Mouse (Mus musculus) stomach, embryonic 14.5 days (tissue): Measurements from ENCODE around the gene Serpinb9b. TPM values are rescaled to one million over a fixed set of nuclear protein-coding genes. Genes with fewer than 3 reads are reported as not detected.

Experiments used
- polyA plus RNA-seq: library from polyadenylated mRNA; unstranded; fragments of >200 nt; fragmentation: Nextera tagmentation; extraction: Ambion mirVana; gene quantifications from 2 replicates; pipeline ENCODE4 v1.2.1, GENCODE M21; 2014

Serpinb9b gene
- polyA plus RNA-seq, 1 experiment from 2014 or later, result not detected

Other genes starting within 250 kb of the Serpinb9b start
- gene Mylk4, start 243.5 kb upstream of the Serpinb9b start, polyA plus RNA-seq, result 0.07 TPM in 1 of 2 replicates, not detected in the other
- 15.8 and 17.3 TPM in 2 replicates for gene Wrnip1, start 225.4 kb upstream of the Serpinb9b start, polyA plus RNA-seq
- not detected in 2 replicates for gene D930007J09Rik, start 224.6 kb upstream of the Serpinb9b start, polyA plus RNA-seq
- gene Serpinb1a, start 176.2 kb upstream of the Serpinb9b start, polyA plus RNA-seq, result 21.2 and 31.1 TPM in 2 replicates
- not detected in 2 replicates for gene Serpinb1c, start 129.2 kb upstream of the Serpinb9b start, polyA plus RNA-seq
- 2.6 and 2.8 TPM in 2 replicates for gene Serpinb6b, start 62.2 kb upstream of the Serpinb9b start, polyA plus RNA-seq
- gene Serpinb9, start 24.2 kb upstream of the Serpinb9b start, polyA plus RNA-seq, result 9.5 and 9.7 TPM in 2 replicates
- gene Serpinb1b, start 51.2 kb downstream of the Serpinb9b start, polyA plus RNA-seq, result 0.69 and 1.1 TPM in 2 replicates
- not detected in 2 replicates for gene Serpinb9c, start 132.3 kb downstream of the Serpinb9b start, polyA plus RNA-seq
- gene Serpinb9d, start 165.5 kb downstream of the Serpinb9b start, polyA plus RNA-seq, result not detected in 2 replicates
- not detected in 2 replicates for gene Serpinb9e, start 222.2 kb downstream of the Serpinb9b start, polyA plus RNA-seq